Mouse (Mus musculus) 416B (cell line): ENCODE data around the gene Irf7.
A peak's percentile ranks its signal among the peaks of the same experiment; 100 is the strongest.

ENCODE experiments used
- DNase-seq: peaks from one replicate; pipeline ENCODE4 v3.0.0; 2011; ENCODE audit warnings: low read depth

Irf7 gene

DNA sequence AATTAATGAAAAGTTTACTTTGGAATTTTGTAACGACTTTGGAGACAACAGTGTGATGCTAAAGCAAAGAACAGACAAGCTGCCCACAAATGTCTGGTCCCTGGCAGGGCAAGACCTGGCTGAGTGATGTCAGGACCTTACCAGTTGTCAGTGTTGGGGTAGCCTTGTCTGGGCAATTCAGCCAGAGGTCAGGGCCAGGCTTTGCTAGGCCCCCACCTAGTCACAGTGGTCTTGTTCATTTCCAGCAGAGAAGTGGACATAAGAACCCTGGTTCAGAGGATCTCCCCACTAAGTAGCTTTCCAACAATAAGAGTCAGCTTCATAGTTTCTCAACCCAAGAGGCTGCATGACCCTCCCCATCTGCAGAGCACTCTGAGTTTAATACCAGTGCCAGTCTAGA is 45.9 kb downstream of the Irf7 start:
- DNase-seq, result no peak

DNA sequence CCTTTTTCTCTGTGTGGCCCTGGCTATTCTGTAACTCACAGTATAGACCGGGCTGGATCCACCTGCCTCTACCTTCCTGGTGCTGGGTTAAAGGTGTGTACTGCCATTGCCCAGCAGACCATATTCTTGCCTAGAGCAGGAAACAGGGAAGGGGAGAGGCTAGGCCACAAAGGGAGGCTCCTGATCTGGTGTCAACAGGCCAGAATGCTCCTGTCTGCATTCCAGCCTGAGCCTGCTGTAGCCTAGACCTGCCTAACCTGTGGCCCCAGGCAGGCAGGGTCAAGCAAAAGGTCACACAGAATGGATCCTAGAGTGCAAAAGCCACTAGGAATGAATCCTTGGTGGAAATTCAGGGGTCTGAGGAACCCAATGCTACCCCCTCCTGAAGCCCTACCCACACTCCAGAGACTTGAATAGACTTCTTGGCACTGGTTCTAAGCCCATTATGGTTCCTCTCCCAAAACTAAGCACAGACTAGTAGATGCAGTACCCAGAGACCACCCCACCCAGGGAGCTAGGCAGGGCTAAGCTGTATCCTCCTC is 46.7 kb downstream of the Irf7 start:
- no peak for DNase-seq

DNA sequence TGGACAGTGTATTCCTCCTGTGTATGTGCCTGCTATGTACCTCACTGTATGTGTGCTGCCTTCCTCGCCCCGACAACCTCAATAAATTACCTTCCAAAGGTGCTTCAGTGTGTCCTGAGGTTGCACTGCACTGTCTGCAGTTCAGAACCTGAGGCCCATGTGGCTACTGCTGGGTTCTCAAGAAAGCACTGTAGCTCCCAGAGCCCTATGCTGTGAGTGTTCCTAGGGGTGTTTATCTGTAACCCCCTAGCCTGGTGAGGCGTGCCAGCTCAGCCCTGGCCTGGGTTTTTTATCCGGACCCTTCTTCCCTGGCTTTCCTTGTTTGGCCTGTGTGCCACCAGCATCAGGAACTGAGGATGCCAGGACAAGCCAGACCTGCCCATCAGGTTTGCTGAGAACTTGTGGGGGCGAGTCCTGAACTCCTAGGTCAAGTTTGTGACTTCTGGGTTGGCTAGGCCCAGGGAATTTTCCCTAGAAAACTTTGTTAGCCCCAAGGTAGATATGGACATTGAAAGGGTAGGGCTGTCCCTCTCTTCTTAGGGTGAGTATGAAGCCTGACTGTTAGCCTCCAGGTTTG is 47.6 kb downstream of the Irf7 start:
- DNase-seq, result no peak

DNA sequence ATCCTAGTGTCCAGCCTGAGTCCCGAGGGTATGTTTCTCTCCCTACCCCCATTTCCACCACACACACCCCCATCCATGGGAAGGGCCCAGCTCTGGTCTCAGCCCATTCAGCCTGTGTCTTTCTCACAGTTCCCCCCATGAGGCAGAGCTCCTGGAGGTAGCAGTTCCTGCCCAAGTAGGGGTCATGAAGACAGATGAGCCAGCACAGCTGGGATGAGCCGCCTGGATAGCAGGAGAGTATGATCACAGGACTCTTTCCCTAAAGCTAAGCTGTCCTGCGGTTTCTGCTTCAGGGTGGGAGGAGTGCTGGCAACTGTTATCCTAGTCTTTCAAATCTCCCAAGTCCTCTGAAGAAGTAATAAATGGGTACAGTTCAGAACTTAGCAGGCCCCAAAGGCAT is 48.1 kb downstream of the Irf7 start:
- no peak for DNase-seq

DNA sequence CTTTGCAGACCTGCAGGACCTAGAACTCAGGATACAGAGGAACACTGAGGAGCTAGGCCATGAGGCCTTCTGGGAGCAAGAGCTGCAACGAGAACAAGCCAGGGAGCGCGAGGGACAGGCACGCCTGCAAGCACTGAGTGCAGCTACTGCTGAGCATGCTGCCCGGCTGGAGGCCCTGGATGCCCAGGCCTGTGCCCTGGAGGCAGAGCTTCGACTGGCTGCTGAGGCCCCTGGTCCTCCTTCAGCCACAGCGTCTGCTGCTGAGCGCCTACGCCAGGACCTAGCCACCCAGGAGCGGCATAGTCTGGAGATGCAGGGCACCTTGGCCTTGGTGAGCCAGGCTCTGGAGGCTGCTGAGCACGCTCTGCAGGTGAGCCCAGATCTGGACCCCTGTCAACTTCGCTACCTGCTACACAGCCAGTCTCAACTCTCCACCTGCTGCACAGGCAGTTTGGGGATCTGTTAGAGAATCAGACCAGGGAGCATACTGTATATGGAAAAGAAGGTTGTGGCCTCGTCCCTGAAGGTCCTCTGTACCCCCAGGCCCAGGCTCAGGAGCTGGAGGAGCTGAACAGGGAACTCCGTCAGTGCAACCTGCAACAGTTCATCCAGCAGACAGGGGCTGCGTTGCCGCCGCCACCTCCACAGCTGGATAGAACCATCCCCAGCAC is 48.8 kb downstream of the Irf7 start:
- DNase-seq, result no peak

DNA sequence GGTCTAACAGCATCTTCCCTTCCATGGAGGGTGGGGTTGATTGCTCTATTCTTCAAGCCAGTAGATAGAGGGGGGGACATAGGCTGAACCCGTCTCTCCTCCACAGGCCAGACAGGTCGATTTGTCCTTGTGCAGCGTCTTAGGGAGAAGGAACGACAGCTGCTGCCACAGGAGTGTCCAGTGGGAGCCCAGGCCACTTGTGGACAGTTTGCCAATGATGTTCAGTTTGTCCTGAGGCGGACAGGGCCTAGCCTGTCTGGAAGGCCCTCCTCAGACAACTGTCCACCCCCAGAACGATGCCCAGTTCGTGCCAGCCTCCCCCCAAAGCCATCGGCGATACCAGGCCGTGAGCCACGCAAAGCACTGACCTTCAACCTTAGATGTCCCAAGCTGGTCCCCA is 49.4 kb downstream of the Irf7 start:
- DNase-seq, result no peak

DNA sequence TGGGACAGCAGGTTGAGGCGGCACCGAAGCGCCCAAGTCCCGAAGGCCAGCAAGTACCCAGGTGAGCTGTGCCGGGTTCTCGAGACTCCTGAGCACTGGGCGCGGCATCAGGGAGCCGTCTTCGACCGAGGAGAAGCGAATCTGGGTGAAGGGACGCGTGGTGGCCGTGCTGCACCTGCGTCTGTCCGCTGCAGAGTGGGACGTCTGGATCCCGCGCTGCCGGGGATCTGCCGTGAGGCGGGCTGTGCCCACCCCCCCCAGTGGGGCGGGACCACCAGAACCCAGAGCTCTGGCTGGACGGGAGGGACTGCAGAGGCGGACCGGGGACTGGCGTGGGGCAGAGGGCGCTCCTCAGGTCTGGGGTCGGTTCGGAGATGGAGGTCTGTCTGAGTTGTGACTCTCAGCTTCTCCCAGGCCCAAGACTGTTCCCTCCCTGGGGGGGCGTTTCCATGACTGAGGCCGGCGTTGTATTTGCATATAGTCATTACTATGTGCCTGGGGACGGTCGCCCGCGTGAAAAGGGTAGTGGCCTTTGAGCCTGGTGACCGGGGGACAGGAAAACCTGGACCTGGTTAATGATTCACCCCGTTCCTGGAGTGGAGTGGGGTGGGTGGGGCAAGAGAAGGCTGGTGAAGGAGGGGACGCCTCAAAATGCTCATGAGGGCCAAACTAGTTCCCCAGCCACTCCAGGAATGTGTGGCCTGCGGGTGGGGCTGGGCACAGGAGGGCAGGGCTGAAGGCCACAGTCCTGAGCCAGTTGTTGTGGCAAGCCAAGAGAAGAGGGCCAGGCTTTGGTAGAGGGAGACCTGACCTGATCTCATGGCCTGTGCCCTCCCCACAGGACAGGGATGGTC is 50.2 kb downstream of the Irf7 start:
- peak; percentile 90 for DNase-seq

DNA sequence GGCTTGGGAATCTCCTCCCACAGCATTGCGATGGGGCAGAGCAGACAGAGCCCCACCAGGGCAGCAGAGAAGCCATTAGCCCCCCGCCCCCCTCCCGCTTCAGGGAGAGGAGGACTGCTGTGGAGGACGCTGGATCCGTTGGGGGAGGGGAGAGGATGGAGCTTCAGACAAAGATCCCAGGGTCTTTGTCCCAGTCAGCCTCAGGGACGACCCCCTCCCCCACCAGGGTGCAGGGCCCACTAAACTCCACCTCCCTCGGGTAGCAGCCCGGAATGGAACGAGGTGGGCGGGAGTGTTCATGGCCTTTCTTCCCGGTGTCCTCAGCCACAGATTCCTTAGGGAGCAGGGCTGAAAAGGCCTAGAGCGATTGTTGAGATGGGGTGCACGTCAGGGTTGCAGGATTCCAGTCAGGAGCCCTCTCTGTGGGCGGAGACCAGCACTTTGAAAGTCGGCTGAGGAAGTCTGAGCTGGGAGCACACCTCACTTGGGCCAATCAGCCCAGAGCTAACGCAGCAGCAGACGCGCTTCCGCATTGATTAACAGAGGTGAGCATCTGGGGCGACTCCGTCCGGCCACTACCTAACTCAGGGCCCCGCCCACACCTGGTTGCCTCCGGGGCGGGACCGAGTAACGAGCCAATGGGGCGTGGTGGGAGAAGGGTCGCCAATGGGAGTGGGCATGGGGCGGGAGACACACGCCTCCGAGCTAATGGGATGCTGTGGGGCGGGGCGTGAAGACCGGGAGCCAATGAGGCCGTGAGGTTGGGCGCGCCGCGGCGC is 51.0 kb downstream of the Irf7 start, which contains the start of gene Rassf7:
TSS of gene Rassf7 (plus strand) at position 760 of the 779 bp plus-strand sequence.
- DNase-seq, result peak; percentile 95

DNA sequence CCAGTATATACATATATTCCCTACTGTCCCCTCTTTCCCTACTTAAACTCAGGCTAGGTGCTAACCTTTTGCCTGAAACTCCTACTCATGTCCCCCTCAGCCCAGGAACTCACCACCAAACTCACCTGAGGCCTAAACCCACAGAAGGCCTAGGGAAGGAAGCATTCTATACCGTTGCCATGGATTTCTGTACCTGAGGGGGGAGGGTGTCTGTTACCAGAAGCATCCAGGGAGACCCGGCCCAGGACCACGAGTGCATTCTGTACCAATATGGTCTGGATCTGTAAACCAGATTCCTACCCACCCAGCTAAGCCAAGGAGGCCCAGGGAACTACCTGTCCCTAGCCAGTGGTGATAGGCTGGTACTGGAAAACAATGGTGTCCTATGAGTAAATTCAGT is 52.0 kb downstream of the Irf7 start:
- no peak for DNase-seq

DNA sequence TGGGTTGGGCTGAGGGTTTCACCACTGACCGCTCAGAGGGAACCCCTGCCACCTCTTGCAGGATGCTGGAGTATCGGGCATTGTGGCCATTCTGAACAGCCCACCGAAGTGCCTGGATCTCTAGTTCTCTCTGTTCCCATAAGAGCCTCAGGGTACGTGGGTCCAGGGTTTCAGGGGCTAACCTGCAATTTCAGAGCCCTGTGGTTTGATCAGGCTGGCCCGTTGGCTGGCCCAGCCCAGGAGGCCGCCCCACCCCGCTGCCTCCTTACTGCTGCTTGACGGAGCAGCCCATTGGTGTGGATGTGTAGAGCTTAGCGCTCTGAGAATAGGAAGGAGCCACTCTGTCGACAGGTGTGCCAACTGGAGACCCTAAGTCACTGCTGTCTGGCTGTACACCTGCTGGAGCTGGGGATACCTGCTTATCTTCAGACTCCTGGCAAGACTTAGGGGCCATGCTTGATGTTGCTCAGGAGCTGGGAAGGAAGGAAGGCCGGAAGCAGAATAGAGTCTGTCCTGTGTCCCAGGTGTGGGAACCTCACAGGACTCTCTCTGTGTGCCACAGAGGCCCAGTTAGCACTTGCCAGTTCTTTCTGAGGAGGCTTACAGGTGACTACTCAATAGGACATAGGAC is 52.6 kb downstream of the Irf7 start, which contains the start of gene Lmntd2:
TSS of gene Lmntd2 (minus strand) at position 476 of the 631 bp plus-strand sequence.
- no peak for DNase-seq

DNA sequence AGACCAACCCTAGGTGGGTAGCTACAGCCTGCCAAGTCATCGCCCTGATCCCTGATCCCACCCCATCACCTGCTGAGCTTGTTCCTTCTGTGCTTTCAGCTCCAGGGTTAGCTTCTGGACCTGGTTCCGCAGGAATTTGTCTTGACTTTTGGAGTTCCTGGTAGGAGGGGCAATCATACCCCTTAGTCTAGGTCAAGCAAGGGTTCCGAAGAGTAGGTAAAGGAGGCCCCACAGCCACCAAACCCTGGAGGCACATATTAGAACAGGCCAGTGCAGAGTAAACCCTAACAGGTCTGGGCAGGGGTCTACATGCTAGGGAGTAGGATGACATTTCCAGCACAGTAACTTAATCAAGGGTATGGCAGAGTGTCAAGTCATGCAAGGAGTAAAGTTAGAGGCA is 53.1 kb downstream of the Irf7 start:
- DNase-seq, result no peak
